Mouse (Mus musculus) embryo, embryonic 10.5 days (tissue): ENCODE measurements around the gene Frem2.

Source experiments
- DNase-seq: peaks from one replicate; pipeline ENCODE4 v3.0.0-alpha.2; 2015; ENCODE audit warnings: low spot score

The Frem2 gene

DNA sequence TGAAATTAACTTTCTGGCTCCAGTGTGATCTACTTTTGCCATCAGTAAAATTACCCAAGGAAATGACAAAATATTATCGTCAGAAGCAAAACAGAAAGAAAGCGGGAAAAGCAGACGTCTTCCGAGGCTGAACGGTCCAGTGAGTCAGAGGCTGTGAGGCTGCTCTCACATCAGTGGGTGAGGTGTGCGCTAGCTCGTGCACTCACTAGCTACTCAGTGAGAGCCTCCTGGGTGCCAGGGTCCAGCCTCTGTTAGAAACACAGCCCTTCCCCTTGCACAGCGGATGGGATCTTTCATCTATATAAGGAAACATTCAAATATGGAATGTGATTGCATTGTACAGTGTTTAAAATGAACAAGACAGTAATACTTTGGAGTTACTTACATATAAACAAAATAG, 36.8 kb downstream of the Frem2 start:
- DNase-seq = no peak

DNA sequence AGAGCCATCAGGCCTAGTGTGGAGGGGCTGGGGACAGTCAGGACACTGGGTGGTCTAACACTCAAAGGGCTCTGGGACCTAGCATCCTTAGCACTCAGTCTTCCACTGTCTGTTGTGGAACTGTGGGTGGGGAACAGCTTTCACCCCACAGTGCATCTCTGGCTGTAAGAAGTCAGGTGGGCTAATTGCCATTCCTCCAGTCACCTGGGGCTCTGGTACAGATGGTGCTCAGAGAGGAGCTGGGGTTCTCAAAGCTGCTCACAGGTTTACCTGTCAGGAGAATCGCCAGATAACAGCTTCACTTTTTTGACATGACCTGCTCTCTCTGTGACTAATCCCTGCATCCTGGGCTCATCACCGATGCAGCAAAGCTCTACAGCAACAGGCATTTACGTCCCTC, 46.0 kb downstream of the Frem2 start:
- no peak for DNase-seq

DNA sequence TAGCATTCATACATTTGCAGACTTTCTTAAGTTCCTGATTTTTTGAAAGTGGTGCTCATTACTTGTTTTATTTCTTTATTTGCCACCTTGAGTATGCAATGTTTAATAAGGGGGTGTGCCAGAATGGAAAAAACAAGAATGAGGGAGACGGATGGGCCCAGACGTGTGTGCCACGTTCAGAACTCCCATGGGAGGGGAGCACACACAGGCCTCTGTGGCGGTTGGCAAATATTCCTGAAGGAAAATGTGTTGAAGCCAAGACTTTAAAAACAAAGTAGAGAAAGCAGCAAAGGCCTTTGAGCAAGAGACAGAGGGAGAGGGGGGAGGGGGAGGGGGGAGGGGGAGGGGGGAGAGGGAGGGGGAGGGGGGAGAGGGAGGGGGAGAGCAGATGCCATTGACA, 47.3 kb downstream of the Frem2 start:
- DNase-seq = no peak

DNA sequence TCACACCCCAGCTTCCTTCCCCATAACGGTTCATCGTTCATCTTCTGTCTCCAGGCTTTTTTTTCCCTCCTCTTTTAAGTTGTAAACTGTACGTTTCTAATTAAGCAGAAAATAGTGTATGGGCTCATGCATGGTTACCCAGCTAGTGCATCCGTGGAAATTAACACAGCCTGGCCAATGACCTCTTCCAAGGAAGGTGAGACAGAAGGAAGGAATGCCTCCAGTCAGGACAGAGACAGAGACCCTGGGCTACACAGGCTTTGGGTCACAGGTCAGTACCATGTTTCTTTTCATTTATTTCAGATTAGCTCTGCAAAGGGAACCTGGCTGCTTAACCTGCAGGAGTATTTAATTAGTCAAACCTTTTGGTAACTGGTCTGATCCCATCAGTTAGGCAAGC, 57.0 kb downstream of the Frem2 start:
- no peak for DNase-seq

DNA sequence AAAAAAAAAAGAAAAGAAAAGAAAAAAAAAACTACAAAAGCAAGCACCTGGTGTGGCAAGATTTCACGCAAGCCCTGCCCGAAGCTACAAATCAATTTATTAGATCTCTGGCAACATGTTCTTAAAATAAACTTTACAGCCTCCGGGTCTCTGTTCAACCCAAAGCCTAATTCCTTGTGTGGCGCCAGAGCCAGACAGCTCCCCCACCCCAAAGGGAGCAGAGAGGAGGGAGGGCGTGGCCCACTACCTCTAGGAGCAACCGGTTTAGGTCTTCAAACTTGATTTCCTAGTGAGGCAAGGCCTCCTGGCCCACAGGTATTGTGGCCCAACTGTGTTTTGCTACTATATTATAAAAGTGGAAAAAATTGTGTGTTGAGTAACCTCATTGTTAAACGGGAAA, 57.8 kb downstream of the Frem2 start:
- peak; percentile 44 for DNase-seq

DNA sequence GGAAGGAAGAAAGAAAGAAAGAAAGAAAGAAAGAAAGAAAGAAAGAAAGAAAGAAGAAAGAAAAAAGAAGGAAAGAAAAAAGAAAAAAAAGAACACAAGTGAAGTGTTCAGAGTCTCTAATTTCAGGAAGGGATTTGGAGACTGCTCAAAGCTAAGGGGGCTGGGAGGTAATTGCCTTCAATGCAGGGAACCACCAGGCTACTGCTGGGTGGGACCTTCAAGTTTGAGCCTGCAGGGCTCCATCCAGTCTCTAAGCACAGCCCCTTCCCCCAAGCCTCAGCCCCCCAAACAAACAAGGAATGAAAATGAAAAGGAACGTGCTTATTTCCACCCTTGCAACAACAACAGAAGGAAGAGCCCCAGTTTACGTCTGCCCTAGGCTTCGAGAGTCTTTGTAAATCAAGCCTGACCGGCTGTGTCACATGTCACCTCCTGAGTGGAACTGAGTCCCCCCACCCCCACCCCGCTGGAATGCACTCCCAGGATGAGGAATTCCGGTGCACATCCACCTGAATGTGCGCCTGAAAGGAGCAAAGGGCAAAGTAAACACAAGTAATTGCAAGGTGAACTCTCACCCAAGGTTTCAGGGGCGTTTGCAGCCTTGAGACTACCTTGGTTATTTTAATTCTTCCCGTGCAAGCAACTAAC, 58.9 kb downstream of the Frem2 start:
- peak; percentile 51 for DNase-seq

DNA sequence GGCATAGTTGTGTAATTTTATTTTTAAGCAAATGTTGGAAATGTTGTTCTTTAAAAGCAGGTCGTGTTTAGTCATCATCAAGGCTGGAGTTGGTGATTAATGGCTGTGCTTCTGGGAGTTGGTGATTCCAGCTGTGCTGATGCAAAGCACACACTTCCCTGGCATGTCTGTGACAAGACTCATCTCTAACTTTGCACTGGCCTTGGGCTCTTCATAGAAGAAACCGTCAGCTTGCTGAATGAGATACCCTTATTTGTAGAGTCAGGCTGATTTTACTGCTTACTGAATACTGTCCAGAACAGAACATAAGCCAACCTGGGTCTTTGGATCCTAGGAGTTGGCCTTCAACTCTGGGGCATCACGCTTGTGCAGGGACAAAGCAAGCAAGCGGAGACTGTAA, 62.7 kb downstream of the Frem2 start:
- DNase-seq = no peak

DNA sequence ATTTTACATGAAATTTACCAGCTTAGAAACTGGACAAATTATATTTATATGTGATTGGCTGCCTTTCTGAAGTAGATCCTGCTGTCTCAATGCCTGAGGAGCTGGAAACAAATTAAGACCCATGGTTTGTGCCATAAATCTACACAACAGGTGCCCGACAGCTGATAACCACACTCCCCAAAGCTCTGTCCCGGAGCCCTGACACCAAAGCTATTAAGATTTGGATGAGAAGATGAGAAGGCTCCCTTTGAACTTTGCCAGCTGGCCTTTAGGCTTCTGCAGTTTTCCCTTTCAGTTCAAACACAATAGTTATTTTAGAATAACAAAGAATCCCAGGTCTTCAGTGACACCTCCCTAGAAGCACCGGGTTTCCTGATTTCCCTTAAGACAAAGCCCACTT, 63.4 kb downstream of the Frem2 start:
- DNase-seq = peak; percentile 38

DNA sequence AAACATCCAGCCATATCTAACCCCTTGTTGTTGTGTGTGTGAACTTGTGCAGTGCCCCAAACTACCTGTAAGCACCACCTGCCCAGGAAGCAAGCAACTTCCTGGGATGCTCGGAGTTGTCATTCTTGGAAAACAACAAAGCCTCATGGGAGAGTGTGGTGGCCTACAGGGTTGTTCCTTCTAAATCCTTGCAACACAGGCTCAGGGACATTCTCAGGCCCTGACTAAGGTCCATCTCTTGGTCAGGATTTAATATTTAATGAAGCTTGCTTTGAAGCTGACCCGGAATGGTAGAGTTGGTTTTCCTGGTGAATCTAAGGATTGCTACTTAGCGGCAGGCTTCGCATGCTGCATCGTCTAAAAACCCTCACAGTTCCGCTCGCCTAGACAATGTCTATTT, 65.1 kb downstream of the Frem2 start:
- no peak for DNase-seq

DNA sequence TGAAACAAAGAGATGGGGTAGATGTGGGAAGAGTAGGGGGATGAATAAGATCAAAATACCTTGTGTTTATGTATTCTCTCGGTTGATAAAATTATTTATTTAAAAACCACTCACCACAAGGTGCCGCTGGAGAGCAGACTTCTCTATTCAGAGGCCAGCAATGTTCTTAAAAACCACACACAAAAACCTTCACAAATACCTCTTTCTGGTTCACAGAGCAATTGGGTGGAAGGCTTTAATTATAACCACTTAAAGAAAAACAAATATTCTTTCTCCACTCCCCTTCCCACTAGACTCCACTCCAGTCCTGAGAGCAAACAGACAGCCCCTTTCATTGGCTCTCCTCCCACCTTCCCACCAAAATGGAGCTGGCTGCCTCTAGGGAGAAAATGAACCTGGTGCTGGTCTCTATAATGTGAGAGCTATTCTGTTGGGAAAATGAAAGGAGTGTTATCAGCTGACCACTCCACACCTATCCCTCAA, 67.0 kb downstream of the Frem2 start:
- peak; percentile 86 for DNase-seq

DNA sequence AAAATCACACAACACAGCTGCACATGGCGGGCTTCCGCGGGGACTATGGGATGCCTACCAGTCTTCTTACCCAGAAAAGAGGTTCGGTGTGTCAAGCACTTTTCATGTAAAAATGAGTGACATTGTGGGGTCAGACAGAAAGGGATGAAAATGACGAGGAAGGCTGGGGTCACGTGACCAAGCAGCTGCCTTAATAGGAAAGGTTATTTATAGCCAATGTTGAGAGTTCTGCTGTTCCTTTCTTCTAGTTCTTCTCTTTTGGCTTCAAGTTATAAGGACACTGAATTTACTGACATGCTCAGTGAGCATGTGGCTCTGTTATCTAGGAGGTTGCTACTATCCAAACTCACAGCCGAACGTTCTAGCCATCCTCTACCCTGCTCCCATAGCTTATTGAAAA, 73.9 kb downstream of the Frem2 start:
- DNase-seq = no peak

DNA sequence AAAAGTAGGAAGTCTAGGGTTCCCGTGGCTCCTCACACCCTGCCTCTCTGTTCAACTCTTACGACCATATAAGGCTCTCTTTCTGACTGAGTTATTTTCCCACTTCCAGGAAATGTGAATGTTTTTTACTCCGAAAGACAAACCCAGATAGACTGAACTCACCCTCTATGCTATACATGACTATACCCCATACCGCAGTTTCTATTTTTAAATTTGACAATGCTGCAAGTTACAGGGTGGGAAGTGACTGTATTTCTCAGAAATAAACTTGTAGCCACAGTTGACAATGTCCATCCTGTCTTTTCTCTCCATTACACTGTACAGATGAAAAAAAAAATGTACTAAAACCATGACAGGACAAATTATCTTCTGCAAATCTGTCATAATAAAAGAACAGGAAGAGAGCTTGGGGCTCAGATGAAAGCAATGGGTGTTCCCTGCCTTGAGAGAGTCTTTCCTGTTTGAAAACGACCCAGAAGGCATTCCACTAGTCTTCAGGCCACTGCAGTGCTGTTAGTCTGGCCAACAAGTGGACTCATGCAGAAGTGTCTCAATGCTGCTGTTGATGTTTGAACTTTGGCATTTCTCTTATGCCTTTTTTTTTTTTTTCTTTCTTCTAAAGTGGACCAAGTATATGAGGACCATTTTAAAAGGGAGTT, 76.4 kb downstream of the Frem2 start:
- DNase-seq = no peak

DNA sequence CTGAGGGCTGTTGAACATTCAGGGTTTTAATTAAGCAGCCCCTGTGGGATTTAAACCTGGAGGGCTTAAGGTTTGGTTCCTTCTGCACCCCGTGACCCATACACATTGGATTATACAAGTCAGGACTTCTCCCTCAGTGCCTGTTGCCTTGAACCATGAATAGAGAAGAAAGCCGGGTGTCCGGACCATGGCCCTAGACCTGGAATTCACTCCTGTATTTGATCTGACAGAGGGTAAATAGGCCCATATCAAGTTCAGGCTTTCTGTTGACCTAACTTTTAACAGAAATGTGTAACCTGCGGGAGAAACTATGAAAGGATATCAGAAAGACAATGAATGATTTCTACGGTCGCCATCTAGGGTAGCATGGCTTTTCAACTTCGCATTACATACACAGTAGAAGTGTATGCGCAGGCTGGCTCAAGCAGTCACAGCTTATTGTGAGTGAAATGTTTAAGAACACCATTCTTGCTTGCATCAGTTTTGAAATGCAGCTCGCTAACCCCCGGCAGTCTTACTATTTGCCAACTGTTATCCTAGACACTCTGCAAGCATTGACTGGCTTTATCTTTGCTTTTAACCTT, 77.9 kb downstream of the Frem2 start:
- DNase-seq = no peak

DNA sequence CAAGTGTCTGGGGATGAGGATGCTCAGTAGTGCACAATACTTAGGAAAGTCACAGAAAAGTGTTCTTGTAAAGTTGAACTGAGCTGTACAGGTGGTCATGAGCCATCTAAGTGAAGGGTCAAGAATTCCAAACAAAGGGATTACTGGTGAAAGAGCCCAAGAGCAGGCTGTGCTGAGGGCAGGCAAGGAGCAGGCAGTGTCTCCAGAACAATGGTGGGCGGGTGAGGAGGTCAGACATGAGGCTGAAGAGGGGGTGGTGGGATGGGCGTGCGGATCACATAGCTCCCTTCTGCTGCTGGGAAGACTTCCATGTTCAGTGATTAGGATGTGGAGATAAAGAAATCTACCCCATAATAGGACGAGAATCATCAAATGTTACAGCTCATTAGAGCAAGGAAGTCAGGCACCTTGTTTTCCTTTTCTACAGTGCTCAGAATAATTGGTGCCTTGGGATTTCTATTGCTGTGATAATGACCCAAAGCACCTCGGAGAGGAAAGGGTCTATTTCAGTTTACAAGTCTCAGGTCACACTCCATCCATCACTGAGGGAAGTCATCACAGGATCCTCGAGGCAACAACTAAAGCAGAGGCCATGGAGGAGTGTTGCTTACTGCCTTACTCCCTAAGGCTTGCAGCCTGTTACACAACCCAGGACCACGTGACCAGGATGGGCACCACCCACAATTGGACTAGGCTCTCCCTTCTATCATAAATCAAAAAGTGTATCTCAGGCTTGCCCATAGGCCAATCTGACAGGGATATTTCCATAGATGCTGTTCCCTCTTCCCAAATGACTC, 80.6 kb downstream of the Frem2 start:
- DNase-seq = peak; percentile 55

DNA sequence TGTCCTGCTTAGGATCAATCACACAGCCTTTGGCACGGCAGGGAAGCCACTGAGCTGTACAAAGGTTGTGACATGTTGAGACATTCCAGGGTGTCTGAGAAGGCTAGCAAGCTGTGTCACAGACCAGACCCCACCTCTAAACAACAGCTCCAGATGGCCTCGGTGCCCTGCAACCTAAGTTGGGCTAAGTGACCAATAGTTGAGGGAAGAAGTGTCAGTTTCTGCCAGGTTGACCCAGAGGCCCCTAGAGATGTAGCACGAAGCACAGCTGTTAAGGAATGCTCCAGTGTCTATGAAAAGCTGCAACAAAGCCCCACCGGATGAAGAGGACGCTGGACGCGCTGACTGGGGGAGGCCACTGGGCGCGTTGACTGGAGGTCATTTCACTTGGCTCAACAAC, 83.0 kb downstream of the Frem2 start:
- peak; percentile 41 for DNase-seq

DNA sequence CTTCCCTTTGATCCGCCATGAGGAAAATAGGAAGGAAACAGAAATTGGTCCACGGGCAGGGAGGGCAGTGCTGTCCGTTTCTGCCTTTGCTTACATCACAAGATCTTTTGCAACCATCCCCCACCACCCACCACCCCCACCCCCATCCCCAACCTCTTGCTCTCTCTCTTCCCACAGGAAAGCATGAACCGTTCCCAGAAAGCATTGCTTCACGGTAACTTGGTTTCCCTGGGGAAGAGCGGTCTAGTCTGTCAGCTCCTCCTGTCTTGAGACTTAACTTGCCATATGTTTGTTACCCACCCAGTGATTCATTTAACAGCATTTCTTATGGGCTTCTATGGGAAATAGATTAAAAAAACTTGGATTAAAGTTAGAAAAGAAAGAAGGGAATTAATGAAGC, 85.5 kb downstream of the Frem2 start:
- no peak for DNase-seq

DNA sequence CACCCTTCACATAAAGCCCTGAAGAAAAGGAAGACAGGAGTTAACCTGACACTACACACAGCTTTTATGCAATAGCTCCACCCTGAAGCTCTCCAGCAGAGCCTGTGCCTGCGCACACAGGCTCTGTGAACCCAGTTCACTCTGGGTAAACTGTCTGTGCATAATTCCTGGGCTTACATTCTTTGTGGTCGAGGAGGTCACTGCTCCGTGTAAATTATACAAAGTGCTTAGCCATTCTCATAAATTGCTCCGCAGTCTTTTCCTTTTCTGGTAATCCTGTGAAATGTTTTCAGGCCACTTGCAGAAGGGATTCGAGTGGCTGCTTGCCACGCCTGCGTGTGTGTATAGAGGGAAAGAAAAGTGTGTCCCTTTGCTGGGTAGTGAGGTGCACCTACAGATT, 92.6 kb downstream of the Frem2 start:
- no peak for DNase-seq

DNA sequence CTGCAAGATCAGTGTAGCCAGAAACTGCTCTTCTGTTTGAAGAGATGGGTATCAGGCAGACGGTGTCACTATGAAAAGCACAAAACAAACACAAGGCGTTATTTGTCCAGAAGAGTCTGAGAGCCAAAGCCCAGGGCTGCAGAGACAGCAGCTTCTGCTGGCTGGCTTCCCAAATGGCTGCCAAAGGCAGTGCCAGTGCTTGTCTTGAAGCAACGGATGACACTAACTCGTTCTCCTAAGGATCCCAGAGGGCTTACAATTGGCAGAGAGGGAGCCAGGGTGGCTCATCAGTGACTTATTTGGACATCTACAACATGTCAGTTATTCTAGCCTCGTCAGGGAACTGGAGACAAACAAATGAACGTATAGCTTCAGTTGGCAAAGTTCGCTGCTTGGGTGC, 93.4 kb downstream of the Frem2 start:
- no peak for DNase-seq

DNA sequence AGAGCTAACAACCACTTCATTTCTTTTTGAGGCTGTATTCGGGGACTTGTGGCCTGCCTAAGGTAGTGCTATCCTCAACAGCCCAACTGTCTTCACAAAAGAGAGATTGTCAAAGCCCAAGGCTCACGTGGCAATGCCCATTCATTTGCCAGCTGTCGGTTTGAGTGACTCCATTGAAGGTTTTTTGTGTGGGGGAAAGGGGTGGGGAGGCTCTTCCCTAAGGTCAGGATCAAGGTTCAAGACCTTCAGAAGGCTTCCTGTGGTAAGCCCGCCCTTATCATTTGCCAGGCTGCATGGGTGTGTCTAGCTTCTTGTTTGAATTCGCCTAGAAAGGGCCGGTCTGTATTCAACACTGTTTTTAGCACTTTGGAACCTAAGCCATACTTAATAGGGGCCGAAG, 95.3 kb downstream of the Frem2 start:
- peak; percentile 81 for DNase-seq

DNA sequence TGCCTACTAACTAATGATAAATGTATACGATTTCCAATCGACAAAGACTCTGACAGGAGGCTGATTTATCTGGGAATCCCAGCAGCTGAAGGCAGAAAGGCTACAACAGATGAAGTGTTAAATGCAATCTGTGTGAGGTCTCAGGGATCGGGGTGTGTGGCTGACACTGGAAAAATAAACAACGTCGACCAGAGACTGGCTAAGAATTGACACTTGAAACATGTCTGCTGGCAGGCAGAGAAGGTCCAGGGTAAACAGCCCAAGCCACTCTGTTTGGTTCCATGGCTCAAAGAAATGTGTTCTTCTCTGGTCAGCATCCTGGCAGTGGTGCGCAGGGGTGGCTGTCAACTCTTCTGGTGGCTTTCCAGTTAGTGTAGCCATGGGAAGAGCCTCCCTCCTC, 98.1 kb downstream of the Frem2 start:
- DNase-seq = peak; percentile 24

DNA sequence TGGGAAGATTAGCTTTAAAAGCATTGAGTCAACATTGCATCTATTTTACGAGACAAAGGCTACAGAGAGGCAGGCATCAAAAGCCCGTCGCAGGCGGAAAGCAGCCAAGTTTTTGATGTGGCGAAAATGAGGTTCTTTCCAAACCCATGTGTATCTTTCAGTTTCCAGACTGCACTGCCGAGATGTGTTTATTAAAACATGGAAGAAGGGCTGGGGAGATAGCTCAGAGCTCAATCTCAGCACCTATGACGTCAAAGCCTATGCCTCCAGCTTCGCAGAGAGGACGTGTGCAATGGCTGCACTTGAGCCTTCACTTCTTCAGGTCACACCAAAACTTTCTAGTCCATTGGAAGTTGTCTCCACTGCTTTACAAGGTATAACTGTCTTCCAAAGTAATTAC, 98.9 kb downstream of the Frem2 start:
- DNase-seq = no peak

DNA sequence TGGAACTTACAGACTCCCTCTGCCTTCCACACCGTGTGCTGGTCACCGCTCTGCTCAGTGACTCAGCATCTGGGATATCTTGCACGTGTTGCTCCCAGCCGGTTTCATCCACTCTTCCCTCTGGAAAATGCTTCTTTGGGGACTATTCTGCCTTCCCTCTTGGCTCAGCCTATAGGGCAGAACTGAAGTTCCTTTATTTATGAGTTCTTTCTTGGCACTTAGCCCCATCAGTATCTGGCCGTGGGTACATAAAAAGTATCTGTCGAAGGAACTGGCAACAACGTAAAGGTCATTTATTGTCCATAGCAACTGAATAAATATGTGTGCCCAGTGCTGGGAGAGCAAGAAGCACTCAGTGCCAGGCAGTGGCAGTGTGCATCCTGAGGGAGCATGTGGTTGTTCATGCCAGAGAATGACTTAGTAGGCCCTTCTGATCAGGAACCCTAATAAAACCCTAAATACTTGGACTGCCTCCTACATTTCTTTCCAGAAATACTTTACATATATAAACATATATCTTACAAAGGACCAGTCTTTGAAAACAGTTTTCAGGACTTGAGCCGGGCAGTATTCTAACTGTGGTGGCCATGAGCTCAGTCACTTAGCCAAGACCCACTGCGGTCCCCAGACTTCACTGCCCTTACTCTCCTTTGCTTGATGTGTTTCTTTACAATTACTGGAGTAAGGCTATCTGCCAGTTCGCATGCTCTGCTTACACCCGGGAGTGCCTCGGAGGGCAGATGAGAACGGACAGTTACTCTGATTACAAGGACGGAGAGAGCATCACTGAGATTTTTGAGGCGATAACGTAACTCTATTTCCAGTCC, 99.6 kb downstream of the Frem2 start:
- DNase-seq = no peak
